Mouse (Mus musculus): Measurements from ENCODE around the gene H2-DMb2.
A peak's percentile ranks its signal among the peaks of the same experiment; 100 is the strongest.

DNA sequence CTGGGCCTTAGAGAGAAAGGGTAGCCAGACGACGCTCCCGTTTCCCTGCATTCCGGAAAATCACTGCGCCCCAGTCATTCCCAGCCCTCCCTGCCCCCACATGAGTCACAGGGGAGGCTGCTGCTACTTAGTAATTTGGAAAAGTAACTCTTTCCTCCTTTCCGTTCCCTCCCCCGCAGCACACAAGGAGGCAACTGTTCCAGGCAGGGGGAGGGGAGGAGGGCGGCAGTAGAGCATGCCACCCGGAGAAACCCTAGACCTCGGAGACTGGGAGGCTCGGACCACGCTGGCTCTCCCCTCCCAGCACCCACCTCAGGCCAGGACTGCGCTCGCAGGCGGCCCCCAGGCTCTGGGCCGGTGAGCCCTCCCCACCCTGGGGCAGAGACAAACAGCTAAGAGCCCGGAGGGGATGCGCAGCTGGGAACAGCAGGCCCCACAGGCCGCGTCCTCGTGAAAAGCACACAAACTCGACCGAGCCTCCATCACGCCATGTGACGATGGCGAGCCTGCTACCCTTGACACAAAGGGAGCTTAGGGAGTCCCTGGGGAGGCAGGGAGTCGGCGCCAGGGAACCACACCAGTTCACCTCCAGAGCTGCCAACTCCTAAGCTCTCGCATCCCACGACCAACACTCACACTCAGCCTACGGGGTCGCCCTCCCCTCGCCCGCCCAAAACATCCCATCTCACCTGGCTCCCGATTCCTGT, 21.8 kb upstream of the H2-DMb2 start:
- TF ChIP-seq CTCF (IDR thresholded peaks at IDR 0.05; ENCODE audit: control insufficient read depth, insufficient read depth, low read length) (no peak), POLR2A (IDR thresholded peaks at IDR 0.05; ENCODE audit: borderline replicate concordance, control insufficient read depth, low read depth, low read length) (peak; percentile 21; the same call in 1 of the 2 replicates)
